ENCODE assay signal across 8 mouse cellular contexts in the genomic region with DNA sequence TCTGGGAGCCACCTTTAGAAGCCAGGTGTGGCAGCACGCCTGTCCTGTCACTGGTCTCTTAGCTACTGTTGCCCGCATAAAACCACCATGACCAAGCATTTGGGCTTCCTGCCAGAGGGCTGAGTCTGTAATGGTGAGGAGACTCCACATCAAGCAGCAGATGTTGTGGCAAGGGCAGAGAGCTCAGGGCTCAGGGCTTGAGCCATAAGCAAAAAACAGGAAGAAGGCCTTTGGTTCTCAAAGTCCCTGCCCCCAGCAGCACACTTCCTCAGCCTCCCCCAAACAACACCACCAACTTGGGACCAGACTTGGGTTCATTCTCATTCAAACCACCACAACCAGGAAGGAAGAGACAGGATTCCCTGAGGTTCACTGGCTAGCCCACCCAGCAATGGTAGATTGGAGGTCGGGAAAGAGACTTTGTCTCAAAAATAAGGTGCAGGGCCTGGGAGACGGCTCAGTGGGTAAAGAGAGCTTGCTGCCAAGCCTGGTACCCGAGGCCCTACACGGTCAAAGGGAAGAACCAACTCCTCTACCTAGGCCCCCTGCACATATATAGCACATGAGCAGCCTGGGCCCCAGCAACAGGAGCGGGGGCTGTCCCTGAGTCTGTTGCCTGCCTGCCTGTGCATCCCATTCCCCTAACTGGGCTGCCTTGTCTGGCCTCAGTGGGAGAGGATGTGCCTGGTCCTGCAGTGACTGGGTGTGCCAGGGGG. TPM values are rescaled to one million over a fixed set of nuclear protein-coding genes. Genes with fewer than 3 reads are reported as not detected.
DNase-seq lines count a peak whose midpoint lies in the region; ATAC-seq lines count a peak whose summit lies in the region.

No protein-coding gene starts in this region.

- H3K9me3 ChIP-seq in heart, embryonic 12.5 days (replicated peaks) = no peaks in the 10 kb centered on the region
- H3K9me3 ChIP-seq in hindbrain, embryonic 16.5 days (ENCODE audit: control insufficient read depth, low read length) = no peaks in the 10 kb centered on the region

- peak; percentile 76 to 78 for DNase-seq in heart, adult 18-20 months
- DNase-seq in urinary bladder, postnatal 14 days (ENCODE audit: low spot score) = peak; percentile 28
- no peak for DNase-seq in urinary bladder, adult 2 months (ENCODE audit: low spot score)
- DNase-seq in heart, postnatal 4 days = peak; percentile 72
- DNase-seq in cerebellum, adult 11 months = no peak

- peaks cover 36% of the 10 kb centered on the region for H3K4me1 ChIP-seq in heart, embryonic 12.5 days (replicated peaks)
- H3K4me1 ChIP-seq in hindbrain, embryonic 16.5 days (ENCODE audit: control insufficient read depth, insufficient read depth, low read depth, low read length) = no peaks in the 10 kb centered on the region

- H3K27ac ChIP-seq in heart, embryonic 12.5 days (ENCODE audit: poor library complexity, severe bottlenecking) = no peak overlapping the region
- no peak overlapping the region for H3K27ac ChIP-seq in hindbrain, embryonic 16.5 days (ENCODE audit: low read depth, low read length)

- H3K9ac ChIP-seq in heart, embryonic 12.5 days = no peak overlapping the region
- no peak overlapping the region for H3K9ac ChIP-seq in hindbrain, embryonic 16.5 days (ENCODE audit: low read depth, low read length)

- peaks cover 27% of the 10 kb centered on the region for H3K36me3 ChIP-seq in heart, embryonic 12.5 days
- H3K36me3 ChIP-seq in hindbrain, embryonic 16.5 days (ENCODE audit: control insufficient read depth, insufficient read depth, low read length) = 0 out of 2 replicates have a peak, but pooled peaks cover 7% of the 10 kb centered on the region

- no peaks in the 10 kb centered on the region for H3K27me3 ChIP-seq in heart, embryonic 12.5 days (replicated peaks)
- H3K27me3 ChIP-seq in hindbrain, embryonic 16.5 days (replicated peaks; ENCODE audit: control insufficient read depth, insufficient read depth, low read length) = no peaks in the 10 kb centered on the region

- 74% methylated on average over 7 of the region's 7 CpGs for WGBS in heart, embryonic 12.5 days
- WGBS in hindbrain, embryonic 16.5 days = 81% methylated on average over 7 of the region's 7 CpGs

- ATAC-seq in heart, embryonic 12.5 days (ENCODE audit: insufficient number of reproducible peaks, low FRiP score) = no peak
- ATAC-seq in monocyte, adult 5-6 weeks (replicated peaks; ENCODE audit: insufficient number of reproducible peaks, low FRiP score, low TSS enrichment, poor library complexity, severe bottlenecking) = peak; percentile 85
- ATAC-seq in hindbrain, embryonic 16.5 days = no peak

- no peak overlapping the region for H3K4me3 ChIP-seq in heart, embryonic 12.5 days
- no peak overlapping the region for H3K4me3 ChIP-seq in hindbrain, embryonic 16.5 days (ENCODE audit: low read length)

- no peak overlapping the region for H3K4me2 ChIP-seq in heart, embryonic 12.5 days
- H3K4me2 ChIP-seq in hindbrain, embryonic 16.5 days (ENCODE audit: low read length) = no peak overlapping the region

RNA-seq across cellular contexts. Expression of a gene that starts 11.4 kb away (rescaled TPM):
- 100 to 1,000 TPM; 474 to 492 TPM for total RNA-seq in heart, adult 18-20 months (2021)
- 53.2 and 53.8 TPM in 2 replicates for polyA plus RNA-seq in heart, embryonic 12.5 days (2016; fragmentation: Nextera tagmentation; extraction: Ambion mirVana)
- polyA plus RNA-seq in urinary bladder, adult 2 months (2012; rRNA removed) = 80.0 and 91.5 TPM in 2 replicates
- total RNA-seq in heart, postnatal 4 days (2021) = 100 to 1,000 TPM; 213 to 221 TPM
- 1.3 to 2.1 TPM (median 2.1 TPM) in 3 replicates for total RNA-seq in monocyte, adult 5-6 weeks (2017)
- polyA plus RNA-seq in hindbrain, embryonic 16.5 days (2015; fragmentation: Nextera tagmentation; extraction: Ambion mirVana) = 41.8 and 42.9 TPM in 2 replicates

RNA-seq across cellular contexts. Expression of a gene that starts 12.3 kb away (rescaled TPM):
- 100 to 1,000 TPM; 118 to 130 TPM for total RNA-seq in heart, adult 18-20 months (2021)
- polyA plus RNA-seq in heart, embryonic 12.5 days (2016; fragmentation: Nextera tagmentation; extraction: Ambion mirVana) = 109 TPM in 2 replicates
- 60.1 and 70.8 TPM in 2 replicates for polyA plus RNA-seq in urinary bladder, adult 2 months (2012; rRNA removed)
- 100 to 1,000 TPM; 120 to 130 TPM for total RNA-seq in heart, postnatal 4 days (2021)
- total RNA-seq in monocyte, adult 5-6 weeks (2017) = 56.3 to 87.7 TPM (median 82.9 TPM) in 3 replicates
- polyA plus RNA-seq in hindbrain, embryonic 16.5 days (2015; fragmentation: Nextera tagmentation; extraction: Ambion mirVana) = 123 and 127 TPM in 2 replicates

RNA-seq across cellular contexts. Expression of a gene that starts 35.1 kb away (rescaled TPM):
- 1 to 10 TPM; 7.3 to 9.8 TPM for total RNA-seq in heart, adult 18-20 months (2021)
- polyA plus RNA-seq in heart, embryonic 12.5 days (2016; fragmentation: Nextera tagmentation; extraction: Ambion mirVana) = 10.6 and 11.7 TPM in 2 replicates
- polyA plus RNA-seq in urinary bladder, adult 2 months (2012; rRNA removed) = 8.9 and 9.8 TPM in 2 replicates
- total RNA-seq in heart, postnatal 4 days (2021) = 1 to 10 TPM; 8.6 TPM
- total RNA-seq in monocyte, adult 5-6 weeks (2017) = 4.2 to 8.0 TPM (median 4.8 TPM) in 3 replicates
- 15.5 and 17.3 TPM in 2 replicates for polyA plus RNA-seq in hindbrain, embryonic 16.5 days (2015; fragmentation: Nextera tagmentation; extraction: Ambion mirVana)

Comparison
In these comparisons a context has a peak if more than half of its experiments do, and no peak if none do; other contexts are left out.
1. DNase-seq: peak in heart, adult 18-20 months (2 of 2), urinary bladder, postnatal 14 days (single experiment) and heart, postnatal 4 days (single experiment); none in urinary bladder, adult 2 months (single experiment) and cerebellum, adult 11 months (single experiment).
2. RNA of a gene that starts 11.4 kb away (total RNA-seq): 474 to 492 TPM in heart, adult 18-20 months and 213 to 221 TPM in heart, postnatal 4 days; 1.3 to 2.1 TPM in monocyte, adult 5-6 weeks; every median in the first group is over 10 times any median in the second.